Mouse (Mus musculus) hindbrain, embryonic 11.5 days (tissue): ENCODE results near the gene Rnf19b. TPM values are rescaled to one million over a fixed set of nuclear protein-coding genes. Genes with fewer than 3 reads are reported as not detected.

Source experiments
- ATAC-seq: fragments of 200-750 bp; cut with Nextera tagmentation; 2 replicates; pipeline ENCODE4 v1.8.0; 2017; ENCODE audit warnings: mild to moderate bottlenecking, moderate TSS enrichment, moderate library complexity; ENCODE audit not compliant: low FRiP score
- DNase-seq: peaks from one replicate; pipeline ENCODE4 v3.0.0-alpha.2; 2015; ENCODE audit warnings: low spot score
- H3K27ac ChIP-seq: fragments of 300-500 bp; sonication (generic); 2 replicates; pipeline ENCODE4 v1.5.1; 2014; ENCODE audit warnings: mild to moderate bottlenecking, low read depth, low read length
- H3K27me3 ChIP-seq: fragments of 300-500 bp; sonication (generic); 2 replicates; pipeline ENCODE4 v1.6.1; 2014; ENCODE audit warnings: mild to moderate bottlenecking, low read length, moderate library complexity, mixed read lengths; ENCODE audit not compliant: control insufficient read depth, insufficient read depth
- H3K36me3 ChIP-seq: fragments of 300-500 bp; sonication (generic); 2 replicates; pipeline ENCODE4 v1.6.1; 2014; ENCODE audit warnings: mild to moderate bottlenecking, low read length, moderate library complexity, mixed read lengths; ENCODE audit not compliant: control insufficient read depth, insufficient read depth
- H3K4me1 ChIP-seq: fragments of 300-500 bp; sonication (generic); replicated peaks from 2 replicates; pipeline ENCODE4 v1.6.1; 2014; ENCODE audit warnings: low read length, mixed read lengths; ENCODE audit not compliant: control insufficient read depth, insufficient read depth
- H3K4me2 ChIP-seq: fragments of 300-500 bp; sonication (generic); replicated peaks from 2 replicates; pipeline ENCODE4 v1.6.1; 2014; ENCODE audit warnings: mild to moderate bottlenecking, low read depth, low read length
- H3K4me3 ChIP-seq: fragments of 300-500 bp; sonication (generic); 2 replicates; pipeline ENCODE4 v1.5.1; 2014; ENCODE audit warnings: low read depth, low read length
- H3K9ac ChIP-seq: fragments of 300-500 bp; sonication (generic); 2 replicates; pipeline ENCODE4 v1.6.1; 2014; ENCODE audit warnings: low read depth, low read length
- H3K9me3 ChIP-seq: fragments of 300-500 bp; sonication (generic); 2 replicates; pipeline ENCODE4 v1.6.1; 2016; ENCODE audit warnings: low read length; ENCODE audit not compliant: control insufficient read depth
- WGBS: fragments of 180-500 bp; shearing (Covaris S2); extraction: QIAGEN DNeasy Blood & Tissue Kit; methylation state at CpG from one replicate; pipeline ENCODE4 v1.1.7; 2014; 5-methylcytosine and 5-hydroxymethylcytosine counted together
- polyA plus RNA-seq: library from polyadenylated mRNA; unstranded; fragments of >200 nt; fragmentation: Nextera tagmentation; extraction: Ambion mirVana; gene quantifications from 2 replicates; pipeline ENCODE4 v1.2.1, GENCODE M21; 2014

Rnf19b gene
- polyA plus RNA-seq, 1 experiment from 2014 or later = 11.1 TPM

DNA sequence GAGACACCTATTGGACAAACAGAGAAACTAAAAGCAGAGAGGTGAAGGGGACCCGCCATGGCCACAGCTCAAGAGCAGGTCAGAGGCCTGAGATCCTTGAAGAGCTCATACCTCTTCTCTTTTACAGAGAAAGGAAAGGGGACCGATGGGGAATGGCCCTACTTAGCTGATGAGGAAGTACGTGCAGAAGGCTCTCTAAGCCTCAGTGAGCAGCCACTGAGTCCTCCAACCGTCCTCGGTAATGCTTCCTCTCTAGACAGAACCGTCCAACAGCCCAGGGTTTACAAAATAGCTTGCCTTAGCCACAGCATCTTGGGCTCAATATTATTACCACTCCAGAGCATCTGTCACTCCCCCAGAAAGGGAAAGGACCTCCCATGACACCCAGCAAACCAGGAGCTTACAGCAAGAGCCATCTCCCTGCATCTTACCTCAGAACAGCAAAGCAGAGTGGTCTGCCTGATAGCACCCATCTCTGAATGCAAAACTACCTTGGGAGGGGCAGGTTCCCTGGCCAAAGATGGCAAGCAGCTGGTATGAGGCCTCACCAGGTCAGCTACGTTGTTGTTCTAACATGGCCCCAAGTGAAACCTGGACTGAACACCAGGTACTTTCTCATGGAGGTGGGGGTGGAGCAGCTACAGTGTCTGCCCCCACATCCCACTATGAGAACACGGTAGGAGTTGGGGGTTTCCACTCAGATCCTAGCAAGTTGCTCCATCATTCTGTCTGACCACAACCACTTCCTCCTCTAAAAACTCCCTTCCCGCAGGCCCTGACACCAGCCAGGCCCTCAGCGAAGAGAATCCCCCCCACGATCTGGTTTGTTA, 25.7 kb upstream of the Rnf19b start:
- no peak for DNase-seq
- WGBS = 79% methylated on average over 11 of the region's 11 CpGs
- H3K9ac ChIP-seq = no peak overlapping the region
- H3K9me3 ChIP-seq = no peaks in the 10 kb centered on the region
- no peak overlapping the region for H3K4me2 ChIP-seq
- no peak overlapping the region for H3K27ac ChIP-seq
- H3K27me3 ChIP-seq = peaks cover 2% of the 10 kb centered on the region; the same call in 1 of the 2 replicates
- no peaks in the 10 kb centered on the region for H3K36me3 ChIP-seq
- H3K4me3 ChIP-seq = no peak overlapping the region
- ATAC-seq = no peak
- no peaks in the 10 kb centered on the region for H3K4me1 ChIP-seq

- Histone ChIP-seq H3K4me1 (no peaks in the 10 kb centered on the region), H3K27me3 (peaks cover 2% of the 10 kb centered on the region; the same call in 1 of the 2 replicates), H3K9me3 (no peaks in the 10 kb centered on the region), H3K27ac (no peak overlapping the region), H3K36me3 (no peaks in the 10 kb centered on the region), H3K9ac (no peak overlapping the region), H3K4me2 (no peak overlapping the region), H3K4me3 (no peak overlapping the region)
- ATAC-seq = no peak
- DNase-seq = peak; percentile 40
- 29% methylated on average over 17 of the region's 17 CpGs for WGBS
Observed at GRCm38 (mm10) chr4:129032963-129033951, 24.8 kb upstream of the Rnf19b start.

DNA sequence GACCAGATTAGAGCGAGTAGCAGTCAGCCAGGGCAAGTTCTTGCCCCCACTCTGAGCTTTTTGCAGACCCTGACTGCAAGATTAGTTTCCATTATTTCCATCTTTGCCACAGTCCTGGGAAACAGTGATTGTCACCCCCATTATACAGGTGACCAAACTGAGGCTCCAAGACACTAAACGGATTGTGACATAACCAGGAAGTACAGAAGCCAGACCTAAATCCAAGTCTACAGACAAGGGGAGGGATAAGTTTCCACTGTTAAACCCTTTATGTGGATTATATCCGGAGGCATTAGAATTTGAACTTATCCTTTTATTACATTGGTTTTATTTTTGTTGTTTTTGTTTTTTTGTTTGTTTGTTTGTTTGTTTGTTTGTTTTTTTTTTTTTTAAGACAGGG, 23.8 kb upstream of the Rnf19b start:
- no peak for DNase-seq
- Histone ChIP-seq H3K27ac (no peak overlapping the region), H3K4me3 (no peak overlapping the region), H3K27me3 (peaks cover 2% of the 10 kb centered on the region; the same call in 1 of the 2 replicates), H3K4me2 (no peak overlapping the region), H3K9me3 (no peaks in the 10 kb centered on the region), H3K4me1 (no peaks in the 10 kb centered on the region), H3K9ac (no peak overlapping the region), H3K36me3 (no peaks in the 10 kb centered on the region)
- no peak for ATAC-seq
- WGBS = 91% methylated on average over 3 of the region's 3 CpGs

DNA sequence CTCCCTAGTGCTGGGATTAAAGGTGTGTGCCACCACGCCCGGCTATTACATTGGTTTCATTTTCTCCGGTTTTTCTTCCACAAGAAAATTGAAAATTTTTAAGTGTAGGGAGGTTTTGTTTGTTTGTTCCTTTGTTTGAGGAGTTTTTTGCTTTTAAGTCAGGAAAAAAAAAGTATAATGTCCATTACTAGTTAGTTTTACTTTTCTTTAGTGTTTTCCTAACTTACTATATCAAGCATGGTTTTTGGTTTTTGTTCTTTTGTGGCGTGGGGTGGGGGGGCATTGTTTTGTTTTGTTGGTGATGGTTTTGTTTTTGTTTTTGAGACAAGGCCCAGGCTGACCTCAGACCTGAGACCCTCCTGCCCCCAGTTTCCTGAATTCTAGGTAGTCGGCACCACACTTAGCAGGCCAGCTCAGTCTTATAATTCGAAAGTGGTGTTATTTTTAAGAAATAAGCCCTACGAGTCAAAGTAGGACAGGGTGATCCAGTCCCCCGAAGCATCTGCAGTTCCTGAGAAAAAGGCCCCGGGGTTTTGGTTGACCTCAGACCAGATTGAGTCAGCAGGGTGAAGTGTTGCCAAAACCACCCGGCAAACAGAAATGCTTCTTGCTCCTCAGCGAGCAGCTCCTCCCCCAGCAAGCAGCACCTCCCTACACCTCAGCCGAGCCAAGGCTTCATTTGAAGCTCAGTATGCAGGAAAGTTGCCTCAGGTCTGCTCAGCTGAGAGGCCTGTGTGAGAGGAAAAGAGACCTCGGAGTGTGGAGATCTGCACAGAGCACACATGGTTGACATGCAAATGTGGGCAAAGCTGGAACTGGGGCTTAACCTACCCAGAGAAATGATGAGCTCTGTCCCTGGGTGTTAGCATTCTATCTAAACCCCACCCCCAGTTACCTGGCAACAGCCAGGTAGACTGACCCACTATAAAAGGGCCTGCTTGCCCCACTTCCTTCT, 23.1 kb upstream of the Rnf19b start:
- DNase-seq = no peak

DNA sequence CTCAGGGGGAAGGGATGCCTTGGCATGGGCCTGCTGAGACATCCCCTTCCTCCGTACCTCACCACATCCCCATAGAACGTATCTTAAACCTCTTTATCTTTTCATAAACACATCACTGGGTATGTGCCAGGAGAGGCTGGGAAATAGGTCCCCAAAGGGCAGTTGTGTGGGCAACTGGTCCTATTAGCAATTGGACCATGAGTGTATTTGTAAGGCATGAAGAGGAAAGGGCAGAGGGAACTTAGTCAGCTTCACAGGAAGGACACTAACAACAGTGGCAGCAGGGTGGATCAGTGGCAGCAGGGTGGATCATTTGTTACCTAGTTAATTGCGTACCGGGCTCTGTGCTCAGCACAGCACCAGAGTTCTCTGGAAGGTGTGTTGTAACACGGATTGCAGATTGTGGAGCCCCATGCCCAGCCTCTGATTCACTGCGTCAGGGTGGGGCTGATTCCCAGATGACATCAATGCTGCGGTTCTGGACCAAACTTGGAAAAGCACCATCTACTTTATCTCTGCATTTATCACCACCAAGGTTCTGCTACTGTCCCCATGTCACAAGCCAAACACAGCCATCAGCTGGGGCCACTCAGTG, 22.1 kb upstream of the Rnf19b start:
- no peak for ATAC-seq

More for the DNA sequence above, 23.1 kb upstream of the Rnf19b start:
- Histone ChIP-seq H3K4me2 (no peak overlapping the region), H3K27ac (no peak overlapping the region), H3K4me1 (no peaks in the 10 kb centered on the region), H3K9ac (no peak overlapping the region), H3K27me3 (peaks cover 2% of the 10 kb centered on the region; the same call in 1 of the 2 replicates), H3K4me3 (no peak overlapping the region), H3K36me3 (no peaks in the 10 kb centered on the region), H3K9me3 (no peaks in the 10 kb centered on the region)
- 47% methylated on average over 13 of the region's 13 CpGs for WGBS
- no peak for ATAC-seq

DNA sequence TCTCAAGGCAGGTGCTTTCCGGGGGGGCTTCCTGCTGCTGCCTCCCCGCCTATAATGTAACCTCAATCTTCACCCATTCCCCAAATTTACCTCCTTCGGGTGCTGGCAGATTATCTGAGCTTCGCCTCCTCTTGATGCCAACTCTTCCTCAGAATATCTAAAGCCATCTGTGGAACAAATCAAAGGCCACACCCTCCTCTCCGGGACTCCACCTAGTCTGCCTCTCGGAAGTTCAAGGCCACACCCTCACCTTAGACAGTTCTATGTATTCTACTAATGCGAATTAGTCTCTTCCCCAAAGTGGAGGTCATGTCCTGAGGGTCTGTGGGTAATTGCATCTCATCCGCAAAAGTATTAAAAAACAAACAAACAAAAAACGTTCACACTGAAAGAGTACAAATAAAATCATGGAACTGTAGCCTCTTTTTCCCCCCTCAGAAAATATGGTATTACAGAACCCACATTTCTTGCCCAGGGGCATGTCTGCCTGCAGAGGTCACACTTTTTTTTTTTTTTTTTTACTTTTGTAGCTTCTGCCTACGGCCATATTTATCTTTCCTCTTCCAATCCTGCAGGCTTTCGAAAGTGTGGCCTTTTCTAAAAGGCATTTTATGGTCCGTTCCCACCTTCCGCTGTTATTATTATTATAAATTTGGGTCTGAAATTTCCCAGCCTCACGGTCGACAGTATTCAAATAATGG, 10.2 kb upstream of the Rnf19b start:
- no peaks in the 10 kb centered on the region for H3K9me3 ChIP-seq
- peaks cover 18% of the 10 kb centered on the region for H3K27me3 ChIP-seq
- peak overlapping the region; percentile 38 for H3K4me3 ChIP-seq
- WGBS = 19% methylated on average over 15 of the region's 15 CpGs
- H3K36me3 ChIP-seq = no peaks in the 10 kb centered on the region
- no peaks in the 10 kb centered on the region for H3K4me1 ChIP-seq
- H3K27ac ChIP-seq = peak overlapping the region; percentile 84
- DNase-seq = no peak
- ATAC-seq = no peak
- H3K4me2 ChIP-seq = peak overlapping the region; percentile 81
- peak overlapping the region; percentile 66; the same call in 1 of the 2 replicates for H3K9ac ChIP-seq

More for the DNA sequence above, 22.1 kb upstream of the Rnf19b start:
- no peak for DNase-seq
- Histone ChIP-seq H3K4me1 (no peaks in the 10 kb centered on the region), H3K36me3 (no peaks in the 10 kb centered on the region), H3K9ac (no peak overlapping the region), H3K27me3 (peaks cover 2% of the 10 kb centered on the region; the same call in 1 of the 2 replicates), H3K4me2 (no peak overlapping the region), H3K9me3 (no peaks in the 10 kb centered on the region), H3K27ac (no peak overlapping the region), H3K4me3 (no peak overlapping the region)
- WGBS = 73% methylated on average over 7 of the region's 7 CpGs

GRCm38 (mm10) chr4:129048501-129049305, 9.4 kb upstream of the Rnf19b start:
- peak overlapping the region; percentile 66 for H3K9ac ChIP-seq
- peak overlapping the region; percentile 84 for H3K27ac ChIP-seq
- H3K36me3 ChIP-seq = no peaks in the 10 kb centered on the region
- ATAC-seq (peak; percentile 93), DNase-seq (peak; percentile 85)
- peak overlapping the region; percentile 38 for H3K4me3 ChIP-seq
- no peaks in the 10 kb centered on the region for H3K9me3 ChIP-seq
- H3K27me3 ChIP-seq = peaks cover 18% of the 10 kb centered on the region
- no peaks in the 10 kb centered on the region for H3K4me1 ChIP-seq
- under 1% methylated on average over 48 of the region's 52 CpGs for WGBS
- H3K4me2 ChIP-seq = peak overlapping the region; percentile 81
